Mouse (Mus musculus): ENCODE measurements around the gene Olfr598.
"Not testable (repeated sequence)": the region's sequence is repeated elsewhere in the genome, so short reads cannot be mapped to it uniquely, and the experiment has no call there.

The Olfr598 gene

DNA sequence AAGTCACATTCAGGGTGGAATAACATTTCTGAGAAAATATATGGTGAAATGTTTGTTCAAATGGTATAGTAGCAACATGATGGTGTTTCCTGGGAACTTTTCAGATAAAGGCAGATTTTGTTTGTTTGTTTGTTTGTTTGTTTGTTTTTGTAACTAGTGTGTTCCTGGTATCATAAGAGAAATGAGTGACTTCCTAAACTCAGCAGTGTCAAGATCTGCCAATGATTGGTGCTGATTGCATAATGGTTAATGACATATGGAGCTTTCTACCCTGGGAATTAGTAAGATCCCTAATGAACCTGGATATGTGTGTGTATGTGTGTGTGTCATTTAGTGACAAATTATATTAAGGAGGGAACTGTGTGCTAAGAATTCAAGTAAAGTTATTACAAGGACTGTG lies at the start of gene Olfr598:
TSS of gene Olfr598 (plus strand) at position 301 of the 400 bp plus-strand sequence.
- DNase-seq (ENCODE audit: low read depth) = no peak

- not testable (repeated sequence) for DNase-seq (ENCODE audit: low read depth)
Observed at GRCm38 (mm10) chr7:103305348-103305747, 18.0 kb upstream of the Olfr598 start, which contains the start of gene Olfr596. Gene Olfr596, plus strand, starts transcription at chr7:103305648.

DNA sequence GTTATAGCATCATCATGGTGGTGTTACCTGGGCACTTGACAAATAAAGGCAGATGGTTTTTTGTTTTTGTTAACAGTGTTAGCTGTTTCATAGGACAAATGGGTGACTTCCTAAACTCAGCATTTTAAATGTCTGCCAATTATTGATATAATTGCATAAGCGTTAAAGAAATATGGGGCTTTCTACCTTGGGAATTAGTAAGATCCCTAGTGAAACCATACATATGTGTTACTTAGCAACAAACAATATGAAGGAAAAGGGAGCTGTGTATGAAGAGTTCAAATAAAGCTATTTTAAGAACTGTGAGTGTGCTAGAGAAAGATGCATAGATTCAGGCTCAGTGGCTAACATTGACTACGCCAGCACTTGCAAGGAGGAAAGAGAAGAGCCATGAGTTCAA lies 7.4 kb upstream of the Olfr598 start, which contains the start of gene Olfr597:
TSS of gene Olfr597 (plus strand) at position 301 of the 400 bp plus-strand sequence.
- DNase-seq (ENCODE audit: low read depth) = not testable (repeated sequence)

DNA sequence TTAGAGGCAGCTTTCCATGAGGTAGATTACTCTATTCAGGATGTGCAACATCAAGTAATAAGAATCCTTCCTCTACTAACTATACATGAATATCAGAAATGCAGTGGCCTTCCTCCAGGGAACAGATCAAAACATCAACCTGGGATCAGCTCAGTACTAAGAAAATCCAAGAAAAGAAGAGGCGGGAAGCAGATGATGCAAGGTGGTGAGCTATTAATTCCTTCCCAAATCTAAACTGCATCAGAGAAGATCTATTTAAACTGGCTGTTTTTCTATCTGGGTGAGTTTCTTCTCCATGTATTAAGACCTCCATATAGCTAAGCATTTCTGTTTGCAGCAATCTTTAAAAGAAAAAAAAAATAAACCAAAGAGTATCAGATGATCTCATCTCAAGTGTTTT lies 12.2 kb downstream of the Olfr598 start, which contains the start of gene Olfr599:
TSS of gene Olfr599 (plus strand) at position 301 of the 400 bp plus-strand sequence.
- no peak for DNase-seq (ENCODE audit: low read depth)

DNA sequence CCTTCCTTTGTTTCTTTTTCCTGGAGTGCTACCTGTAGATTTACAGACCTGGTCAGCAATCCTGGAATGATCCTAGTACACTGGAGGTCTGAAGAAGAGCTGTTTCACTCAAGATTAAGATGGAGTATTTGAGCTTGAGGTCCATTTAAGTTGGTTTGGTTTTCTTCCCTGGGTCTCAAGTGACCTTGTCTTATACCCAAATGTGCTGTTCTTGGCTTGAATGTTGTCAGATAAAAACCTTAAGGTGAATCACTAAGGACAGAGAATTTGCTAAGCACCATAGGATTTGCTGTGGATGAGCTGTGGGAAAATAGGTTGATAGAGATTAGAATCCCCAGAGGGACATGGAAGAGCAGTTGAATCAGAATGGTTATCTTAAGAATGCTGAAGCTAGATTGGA lies 26.2 kb downstream of the Olfr598 start, which contains the start of gene Olfr600:
TSS of gene Olfr600 (minus strand) at position 101 of the 400 bp plus-strand sequence.
- DNase-seq (ENCODE audit: low read depth) = no peak

DNA sequence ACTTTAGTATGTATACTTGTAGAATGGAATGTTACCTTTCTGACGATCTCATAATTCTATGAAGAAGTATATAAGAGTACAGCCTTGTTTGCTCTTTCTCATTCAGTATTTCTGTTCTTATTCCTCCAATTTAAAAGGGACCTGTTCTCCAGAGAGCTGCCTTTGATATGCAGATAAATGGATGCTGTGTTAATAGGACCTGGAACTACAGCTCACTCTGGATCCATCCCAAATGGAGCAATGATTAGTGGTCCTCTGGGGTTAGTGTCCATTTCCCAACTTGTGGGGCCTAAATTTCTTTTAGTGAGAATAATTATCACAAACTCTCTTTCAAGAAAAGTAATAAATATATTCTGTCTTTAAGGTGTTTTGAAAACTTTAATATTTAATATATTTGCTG lies 39.2 kb downstream of the Olfr598 start, which contains the start of gene Olfr601:
TSS of gene Olfr601 (minus strand) at position 101 of the 400 bp plus-strand sequence.
- no peak for DNase-seq (ENCODE audit: low read depth)
